Mouse (Mus musculus): ENCODE measurements around the gene Med24. TPM values are rescaled to one million over a fixed set of nuclear protein-coding genes. Genes with fewer than 3 reads are reported as not detected.
"Not testable (repeated sequence)": the region's sequence is repeated elsewhere in the genome, so short reads cannot be mapped to it uniquely, and the experiment has no call there.

Gene Med24
- total and polyA plus RNA-seq, 3 experiments, result 41.6 to 54.5 (median 48.1) TPM

DNA sequence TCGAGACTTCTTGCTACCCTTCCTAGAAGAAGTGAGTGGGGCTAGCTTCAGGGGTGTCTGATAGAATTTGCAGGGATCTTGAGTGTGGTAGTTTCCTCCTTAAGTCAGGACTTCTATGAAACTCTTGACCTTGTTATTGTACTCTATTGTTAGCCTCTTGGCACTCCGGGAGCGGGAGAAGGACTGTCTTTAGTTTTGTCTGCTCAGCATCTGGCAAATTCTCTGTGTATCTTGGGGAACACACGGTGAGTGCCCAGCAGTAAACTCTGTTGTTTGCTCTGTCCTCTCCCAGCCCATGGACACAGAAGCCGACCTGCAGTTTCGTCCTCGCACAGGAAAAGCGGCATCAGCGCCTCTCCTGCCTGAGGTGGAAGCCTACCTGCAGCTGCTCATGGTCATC lies 43.6 kb downstream of the Med24 start:
- no peaks in the 10 kb centered on the region for H3K27me3 ChIP-seq (ENCODE audit: control insufficient read depth, insufficient read depth, low read length)
- no peak overlapping the region for H3K27ac ChIP-seq
- no peak overlapping the region for H3K9ac ChIP-seq (ENCODE audit: low read depth, low read length)
- no peak overlapping the region for H3K4me3 ChIP-seq
- intact Hi-C loops (cut with DNase I), result no loop called here
- TF ChIP-seq POLR2A (IDR thresholded peaks at IDR 0.05; ENCODE audit: insufficient read depth, low read depth, low read length), result no peak
- TF ChIP-seq EP300 (IDR thresholded peaks at IDR 0.05; ENCODE audit: insufficient read depth, low read depth, low read length), result no peak
- peaks cover 4% of the 10 kb centered on the region for H3K79me2 ChIP-seq (replicated peaks; ENCODE audit: control insufficient read depth, insufficient read depth, low read length)
- no peaks in the 10 kb centered on the region; the same call in 1 of the 2 replicates for H3K36me3 ChIP-seq (ENCODE audit: control insufficient read depth, insufficient read depth, low read length)
- 75% methylated on average over 9 of the region's 9 CpGs for WGBS
- peaks cover 1% of the 10 kb centered on the region for H3K4me1 ChIP-seq (ENCODE audit: control insufficient read depth, insufficient read depth, low read length)
- no peak for DNase-seq

GRCm38 (mm10) chr11:98682811-98683210 lies 46.4 kb downstream of the Med24 start:
- peak overlapping the region; percentile 97 for H3K9ac ChIP-seq (ENCODE audit: low read depth, low read length)
- TF ChIP-seq EP300 (IDR thresholded peaks at IDR 0.05; ENCODE audit: insufficient read depth, low read depth, low read length) (no peak), CTCF (IDR thresholded peaks at IDR 0.05) (no peak), POLR2A (IDR thresholded peaks at IDR 0.05; ENCODE audit: insufficient read depth, low read depth, low read length) (no peak)
- intact Hi-C loops (cut with DNase I), result no loop called here
- H3K27ac ChIP-seq, result peak overlapping the region; percentile 84
- 0% methylated on average over 23 of the region's 23 CpGs for WGBS
- peak overlapping the region; percentile 74 for H3K4me3 ChIP-seq
- H3K36me3 ChIP-seq (ENCODE audit: control insufficient read depth, insufficient read depth, low read length), result no peaks in the 10 kb centered on the region; the same call in 1 of the 2 replicates
- H3K4me1 ChIP-seq (ENCODE audit: control insufficient read depth, insufficient read depth, low read length), result peaks cover 1% of the 10 kb centered on the region
- no peaks in the 10 kb centered on the region for H3K27me3 ChIP-seq (ENCODE audit: control insufficient read depth, insufficient read depth, low read length)
- peaks cover 4% of the 10 kb centered on the region for H3K79me2 ChIP-seq (replicated peaks; ENCODE audit: control insufficient read depth, insufficient read depth, low read length)
- peak in 1 of 2 experiments; percentile 31 for DNase-seq

GRCm38 (mm10) chr11:98681786-98682745 lies 47.2 kb downstream of the Med24 start, which contains the start of gene Psmd3:
Gene Psmd3, plus strand, starts transcription at chr11:98682554.
- peak within 1 kb of the TSS; percentile 97 for H3K9ac ChIP-seq (ENCODE audit: low read depth, low read length)
- H3K27me3 ChIP-seq (ENCODE audit: control insufficient read depth, insufficient read depth, low read length), result no peaks in the 10 kb centered on the region
- 4% methylated on average over 45 of the region's 45 CpGs for WGBS
- peaks cover 1% of the 10 kb centered on the region for H3K4me1 ChIP-seq (ENCODE audit: control insufficient read depth, insufficient read depth, low read length)
- H3K79me2 ChIP-seq (replicated peaks; ENCODE audit: control insufficient read depth, insufficient read depth, low read length), result peaks cover 4% of the 10 kb centered on the region
- H3K27ac ChIP-seq, result peak within 1 kb of the TSS; percentile 84
- TF ChIP-seq EP300 (IDR thresholded peaks at IDR 0.05; ENCODE audit: insufficient read depth, low read depth, low read length), result peak; percentile 90
- peak; percentile 89 for TF ChIP-seq POLR2A (IDR thresholded peaks at IDR 0.05; ENCODE audit: insufficient read depth, low read depth, low read length)
- peak; percentile 62 for TF ChIP-seq CTCF (IDR thresholded peaks at IDR 0.05)
- DNase-seq, result peak; percentile 97 to 100
- peak within 1 kb of the TSS; percentile 74 for H3K4me3 ChIP-seq
- no peaks in the 10 kb centered on the region; the same call in 1 of the 2 replicates for H3K36me3 ChIP-seq (ENCODE audit: control insufficient read depth, insufficient read depth, low read length)
- intact Hi-C loops (cut with DNase I), result no loop called here

DNA sequence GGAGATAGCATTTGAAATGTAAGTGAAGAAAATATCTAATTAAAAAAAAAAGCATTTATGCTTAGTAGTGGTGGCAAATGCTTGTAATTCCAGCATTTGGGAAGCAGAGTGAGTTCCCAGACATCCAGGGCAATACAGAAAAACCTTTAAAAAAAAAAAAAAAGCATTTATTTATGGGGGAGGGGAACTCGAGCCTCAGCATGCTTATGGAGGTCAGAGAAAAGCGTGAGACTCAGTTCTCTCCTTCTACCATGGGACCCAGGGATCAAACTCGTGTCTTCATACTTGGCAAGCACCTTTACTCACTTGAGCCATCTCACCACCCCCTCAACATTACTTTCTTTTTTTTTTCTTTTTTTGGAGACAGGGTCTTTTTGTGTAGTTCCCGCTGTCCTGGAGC lies 48.0 kb downstream of the Med24 start:
- 75% methylated on average over 4 of the region's 4 CpGs for WGBS
- intact Hi-C loops (cut with DNase I), result no loop called here
- H3K27ac ChIP-seq, result no peak overlapping the region
- peaks cover 4% of the 10 kb centered on the region for H3K79me2 ChIP-seq (replicated peaks; ENCODE audit: control insufficient read depth, insufficient read depth, low read length)
- no peak overlapping the region for H3K9ac ChIP-seq (ENCODE audit: low read depth, low read length)
- no peaks in the 10 kb centered on the region for H3K27me3 ChIP-seq (ENCODE audit: control insufficient read depth, insufficient read depth, low read length)
- no peak overlapping the region for H3K4me3 ChIP-seq
- peaks cover 1% of the 10 kb centered on the region for H3K4me1 ChIP-seq (ENCODE audit: control insufficient read depth, insufficient read depth, low read length)
- no peak for DNase-seq
- no peak for TF ChIP-seq POLR2A (IDR thresholded peaks at IDR 0.05; ENCODE audit: insufficient read depth, low read depth, low read length)
- TF ChIP-seq CTCF (IDR thresholded peaks at IDR 0.05), result no peak
- no peak for TF ChIP-seq EP300 (IDR thresholded peaks at IDR 0.05; ENCODE audit: insufficient read depth, low read depth, low read length)
- H3K36me3 ChIP-seq (ENCODE audit: control insufficient read depth, insufficient read depth, low read length), result no peaks in the 10 kb centered on the region; the same call in 1 of the 2 replicates

- H3K4me1 ChIP-seq (ENCODE audit: control insufficient read depth, insufficient read depth, low read length); intact Hi-C loops (cut with DNase I); H3K27me3 ChIP-seq (ENCODE audit: control insufficient read depth, insufficient read depth, low read length); H3K4me3 ChIP-seq; H3K36me3 ChIP-seq (ENCODE audit: control insufficient read depth, insufficient read depth, low read length); H3K79me2 ChIP-seq (replicated peaks; ENCODE audit: control insufficient read depth, insufficient read depth, low read length); H3K27ac ChIP-seq; DNase-seq; H3K9ac ChIP-seq (ENCODE audit: low read depth, low read length): not testable (repeated sequence)
- 97% methylated on average over 4 of the region's 4 CpGs for WGBS
Measured at GRCm38 (mm10) chr11:98680595-98680994, 48.6 kb downstream of the Med24 start.

DNA sequence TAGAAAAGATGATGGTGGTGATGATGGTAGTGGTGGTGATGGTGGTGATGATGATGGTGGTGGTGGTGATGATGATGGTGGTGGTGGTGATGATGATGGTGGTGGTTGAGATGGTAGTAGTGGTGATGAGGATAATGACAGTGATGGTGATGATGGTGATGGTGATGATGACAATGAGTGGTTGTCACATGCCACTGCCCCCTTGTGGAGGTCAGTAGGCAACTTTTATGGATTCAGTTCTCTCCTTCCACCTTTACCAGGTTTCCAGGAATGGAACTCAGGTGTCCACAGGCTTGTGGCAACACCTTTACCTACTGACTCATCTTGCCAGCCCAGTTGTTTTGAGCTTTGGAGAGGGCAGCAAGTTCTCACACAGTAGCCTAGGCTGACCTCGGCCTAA lies 49.2 kb downstream of the Med24 start:
- H3K27me3 ChIP-seq (ENCODE audit: control insufficient read depth, insufficient read depth, low read length), result no peaks in the 10 kb centered on the region
- 96% methylated on average over 1 of the region's 1 CpGs for WGBS
- intact Hi-C loops (cut with DNase I), result no loop called here
- H3K4me3 ChIP-seq, result no peak overlapping the region
- peaks cover 4% of the 10 kb centered on the region for H3K79me2 ChIP-seq (replicated peaks; ENCODE audit: control insufficient read depth, insufficient read depth, low read length)
- H3K27ac ChIP-seq, result no peak overlapping the region
- peaks cover 1% of the 10 kb centered on the region for H3K4me1 ChIP-seq (ENCODE audit: control insufficient read depth, insufficient read depth, low read length)
- H3K36me3 ChIP-seq (ENCODE audit: control insufficient read depth, insufficient read depth, low read length), result no peaks in the 10 kb centered on the region; the same call in 1 of the 2 replicates
- TF ChIP-seq CTCF (IDR thresholded peaks at IDR 0.05) (peak; percentile 25), POLR2A (IDR thresholded peaks at IDR 0.05; ENCODE audit: insufficient read depth, low read depth, low read length) (no peak), EP300 (IDR thresholded peaks at IDR 0.05; ENCODE audit: insufficient read depth, low read depth, low read length) (no peak)
- no peak overlapping the region for H3K9ac ChIP-seq (ENCODE audit: low read depth, low read length)
- no peak for DNase-seq
